Mouse (Mus musculus): ENCODE data around the gene Avl9. TPM values are rescaled to one million over a fixed set of nuclear protein-coding genes. Genes with fewer than 3 reads are reported as not detected.

Avl9 gene
- 4.3 TPM in 2 replicates for polyA plus RNA-seq (2012; rRNA removed)

DNA sequence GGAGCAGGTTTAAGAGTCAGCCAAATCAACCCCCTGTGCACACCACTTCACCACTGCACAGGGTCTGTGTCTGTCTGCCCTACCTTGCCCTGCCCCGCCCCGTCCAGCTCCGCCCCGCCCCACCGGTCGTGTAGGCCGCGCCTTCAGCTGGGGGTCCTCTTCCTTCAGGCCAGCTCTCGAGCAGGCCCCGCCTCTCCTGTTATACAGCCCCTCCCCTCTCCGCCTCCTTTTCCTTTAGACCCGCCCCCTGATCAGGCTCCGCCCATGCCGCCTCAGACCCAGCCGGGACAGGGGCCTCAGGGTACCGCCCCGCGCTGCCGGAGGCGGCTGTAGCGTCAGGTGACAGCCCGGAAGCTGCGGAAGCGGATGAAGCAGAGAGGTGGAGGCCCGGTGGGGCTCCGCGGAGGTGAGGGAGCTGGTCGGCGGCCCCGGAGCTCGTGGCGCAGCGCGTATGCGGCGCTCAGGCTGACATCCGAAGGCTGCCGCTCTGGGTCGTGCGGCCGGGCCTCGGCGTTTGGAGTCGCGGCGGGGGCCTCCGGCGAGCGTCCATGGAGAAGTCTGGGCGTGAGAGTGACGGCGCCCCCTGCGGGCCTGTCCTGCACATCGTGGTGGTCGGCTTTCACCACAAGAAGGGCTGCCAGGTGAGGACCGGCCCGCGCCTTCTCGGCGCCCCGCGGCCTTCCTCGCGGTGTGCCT, at the start of gene Avl9:
Gene Avl9, plus strand, starts transcription at position 326 of the 696 bp plus-strand sequence.
- WGBS, result under 1% methylated on average over 63 of the region's 64 CpGs

DNA sequence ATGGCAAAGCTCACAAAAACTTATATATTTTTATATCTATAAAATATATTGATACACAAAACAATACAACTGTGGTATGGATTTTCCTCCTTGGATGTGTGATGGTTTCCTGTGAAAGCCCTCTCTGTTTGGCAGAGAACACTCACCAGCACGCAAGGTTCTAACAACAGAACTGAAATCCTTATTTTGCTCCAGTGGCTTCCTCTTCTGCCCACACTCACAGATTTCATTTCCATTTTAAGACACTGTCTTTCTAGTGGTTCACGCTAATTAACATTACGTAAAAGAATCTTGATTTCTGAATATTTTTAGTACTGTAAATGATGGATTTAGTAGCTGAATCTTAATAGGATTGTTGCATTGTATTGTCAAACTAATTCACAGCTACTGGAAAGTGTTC, 26.5 kb upstream of the Avl9 start:
- Histone ChIP-seq H3K27ac (ENCODE audit: insufficient read depth, low read depth, low read length) (no peak overlapping the region), H3K36me3 (ENCODE audit: control insufficient read depth, insufficient read depth, low read length) (no peaks in the 10 kb centered on the region), H3K27me3 (ENCODE audit: control insufficient read depth, insufficient read depth, low read length) (no peaks in the 10 kb centered on the region), H3K4me3 (ENCODE audit: low read depth, low read length) (no peak overlapping the region), H3K4me1 (ENCODE audit: control insufficient read depth, insufficient read depth, insufficient read length, low read length) (no peaks in the 10 kb centered on the region)
- TF ChIP-seq POLR2A (IDR thresholded peaks at IDR 0.05; ENCODE audit: low read depth, low read length), result no peak
- WGBS, result 91% methylated on average over 3 of the region's 3 CpGs

More for the DNA sequence above, at the start of gene Avl9:
- Histone ChIP-seq H3K27me3 (ENCODE audit: control insufficient read depth, insufficient read depth, low read length) (no peaks in the 10 kb centered on the region), H3K4me3 (ENCODE audit: low read depth, low read length) (peak within 1 kb of the TSS; percentile 96), H3K4me1 (ENCODE audit: control insufficient read depth, insufficient read depth, insufficient read length, low read length) (peaks cover 4% of the 10 kb centered on the region; the same call in 1 of the 2 replicates), H3K36me3 (ENCODE audit: control insufficient read depth, insufficient read depth, low read length) (no peaks in the 10 kb centered on the region), H3K27ac (ENCODE audit: insufficient read depth, low read depth, low read length) (peak within 1 kb of the TSS; percentile 79)
- TF ChIP-seq POLR2A (IDR thresholded peaks at IDR 0.05; ENCODE audit: low read depth, low read length), result peak; percentile 88
- peak; percentile 55; the same call in 1 of the 2 replicates for TF ChIP-seq CTCF (IDR thresholded peaks at IDR 0.05; ENCODE audit: extremely low read depth, insufficient read length, insufficient replicate concordance, low read depth, low read length)

DNA sequence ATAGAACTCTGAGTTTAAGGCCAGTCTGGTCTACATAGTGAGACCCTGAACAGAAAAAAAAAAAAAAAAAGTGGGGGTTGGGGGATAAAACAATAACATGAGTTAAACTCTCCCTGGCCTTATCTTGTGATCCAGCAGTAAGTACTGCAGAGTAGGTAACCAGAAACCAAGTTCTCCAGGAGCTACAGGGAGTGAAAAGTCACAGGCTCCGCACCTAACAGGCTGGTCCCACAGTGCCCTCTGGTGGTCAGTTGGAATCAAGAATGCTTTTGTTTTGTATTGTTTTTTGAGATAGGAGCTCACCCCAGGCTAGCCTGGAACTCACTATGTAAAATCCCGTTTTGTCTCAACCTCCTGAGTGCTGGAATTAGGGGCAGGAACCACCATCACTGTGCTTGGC, 23.5 kb upstream of the Avl9 start:
- 4% methylated on average over 2 of the region's 2 CpGs for WGBS
- Histone ChIP-seq H3K36me3 (ENCODE audit: control insufficient read depth, insufficient read depth, low read length) (no peaks in the 10 kb centered on the region), H3K4me3 (ENCODE audit: low read depth, low read length) (no peak overlapping the region), H3K27ac (ENCODE audit: insufficient read depth, low read depth, low read length) (no peak overlapping the region), H3K4me1 (ENCODE audit: control insufficient read depth, insufficient read depth, insufficient read length, low read length) (no peaks in the 10 kb centered on the region), H3K27me3 (ENCODE audit: control insufficient read depth, insufficient read depth, low read length) (no peaks in the 10 kb centered on the region)
- TF ChIP-seq POLR2A (IDR thresholded peaks at IDR 0.05; ENCODE audit: low read depth, low read length), result no peak
- peak; percentile 85; the same call in 1 of the 2 replicates for TF ChIP-seq CTCF (IDR thresholded peaks at IDR 0.05; ENCODE audit: extremely low read depth, insufficient read length, insufficient replicate concordance, low read depth, low read length)

DNA sequence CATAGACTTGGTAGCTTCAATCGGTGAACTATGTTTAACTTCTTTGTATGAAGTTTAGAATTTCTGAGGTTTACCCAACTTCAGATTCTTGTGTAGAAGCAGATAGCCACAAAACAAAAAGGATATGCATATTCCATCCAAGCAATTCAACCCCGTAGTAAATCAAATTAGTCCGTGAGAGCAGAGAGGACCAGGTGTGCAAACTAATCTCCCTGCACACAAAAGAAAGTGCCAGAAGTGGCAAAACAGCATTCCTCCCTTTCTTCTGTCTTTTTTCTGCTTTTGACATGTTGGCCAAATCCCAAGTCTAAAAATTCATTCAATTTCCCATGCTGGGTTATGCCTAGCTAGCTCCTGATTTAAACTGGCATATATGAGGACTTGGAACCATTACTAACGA, 22.3 kb upstream of the Avl9 start:
- TF ChIP-seq POLR2A (IDR thresholded peaks at IDR 0.05; ENCODE audit: low read depth, low read length) (no peak), CTCF (IDR thresholded peaks at IDR 0.05; ENCODE audit: extremely low read depth, insufficient read length, insufficient replicate concordance, low read depth, low read length) (no peak)
- no peaks in the 10 kb centered on the region for H3K27me3 ChIP-seq (ENCODE audit: control insufficient read depth, insufficient read depth, low read length)
- H3K27ac ChIP-seq (ENCODE audit: insufficient read depth, low read depth, low read length), result no peak overlapping the region
- 69% methylated on average over 4 of the region's 4 CpGs for WGBS
- no peaks in the 10 kb centered on the region for H3K4me1 ChIP-seq (ENCODE audit: control insufficient read depth, insufficient read depth, insufficient read length, low read length)
- H3K36me3 ChIP-seq (ENCODE audit: control insufficient read depth, insufficient read depth, low read length), result no peaks in the 10 kb centered on the region
- no peak overlapping the region for H3K4me3 ChIP-seq (ENCODE audit: low read depth, low read length)

DNA sequence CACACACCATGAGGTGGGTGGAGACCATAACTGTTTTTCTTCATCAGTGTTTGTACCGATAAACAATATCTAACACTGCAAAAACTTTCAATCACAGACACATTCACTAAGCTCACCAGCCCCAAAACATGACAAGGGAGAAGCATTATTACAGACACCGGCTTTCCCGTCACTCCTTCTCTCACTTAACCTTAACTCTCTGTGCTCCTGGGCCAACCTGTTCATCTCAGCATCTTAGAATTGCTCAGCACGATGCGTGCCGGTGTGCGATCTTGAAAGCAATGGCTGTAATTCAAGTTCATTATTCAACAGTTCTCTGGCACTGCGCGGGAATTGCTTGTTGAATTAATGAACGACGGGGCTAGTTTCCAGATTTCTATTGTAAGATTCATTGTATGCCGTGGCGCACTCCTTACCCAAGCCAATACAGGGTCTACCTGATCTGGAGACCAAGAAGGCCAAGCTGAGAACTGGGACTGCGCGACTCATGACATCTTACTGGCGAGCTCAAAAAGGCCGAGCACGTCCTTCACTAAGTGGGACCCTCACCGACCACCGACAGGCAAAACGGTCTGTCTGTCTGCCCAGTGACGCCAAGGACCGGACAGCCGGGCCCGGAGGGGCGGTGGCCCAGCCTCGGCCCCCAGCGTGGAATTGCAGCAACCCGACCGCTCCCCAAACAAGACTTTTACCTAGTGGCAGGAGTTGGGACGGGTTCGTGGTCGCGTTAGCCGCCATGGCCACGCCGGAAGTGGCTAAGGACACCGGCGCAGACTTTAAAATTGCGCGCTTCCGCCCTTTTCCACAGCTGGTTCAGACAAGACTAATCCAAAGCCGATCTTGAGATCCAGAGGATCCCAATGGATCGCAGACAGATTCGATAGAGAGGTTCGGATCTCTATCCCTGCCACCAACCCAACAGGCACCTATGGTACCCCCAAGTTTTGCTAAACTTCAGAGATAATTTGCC, 10.5 kb upstream of the Avl9 start, which contains the start of gene Lsm5:
Gene Lsm5, minus strand, starts transcription at position 780 of the 970 bp plus-strand sequence.
- Histone ChIP-seq H3K27ac (ENCODE audit: insufficient read depth, low read depth, low read length) (no peak within 1 kb of the TSS), H3K36me3 (ENCODE audit: control insufficient read depth, insufficient read depth, low read length) (peaks cover 3% of the 10 kb centered on the region; the same call in 1 of the 2 replicates), H3K27me3 (ENCODE audit: control insufficient read depth, insufficient read depth, low read length) (no peaks in the 10 kb centered on the region), H3K4me1 (ENCODE audit: control insufficient read depth, insufficient read depth, insufficient read length, low read length) (peaks cover 3% of the 10 kb centered on the region; the same call in 1 of the 2 replicates), H3K4me3 (ENCODE audit: low read depth, low read length) (peak within 1 kb of the TSS; percentile 100)
- under 1% methylated on average over 46 of the region's 46 CpGs for WGBS
- no peak for TF ChIP-seq CTCF (IDR thresholded peaks at IDR 0.05; ENCODE audit: extremely low read depth, insufficient read length, insufficient replicate concordance, low read depth, low read length)
- TF ChIP-seq POLR2A (IDR thresholded peaks at IDR 0.05; ENCODE audit: low read depth, low read length), result no peak

DNA sequence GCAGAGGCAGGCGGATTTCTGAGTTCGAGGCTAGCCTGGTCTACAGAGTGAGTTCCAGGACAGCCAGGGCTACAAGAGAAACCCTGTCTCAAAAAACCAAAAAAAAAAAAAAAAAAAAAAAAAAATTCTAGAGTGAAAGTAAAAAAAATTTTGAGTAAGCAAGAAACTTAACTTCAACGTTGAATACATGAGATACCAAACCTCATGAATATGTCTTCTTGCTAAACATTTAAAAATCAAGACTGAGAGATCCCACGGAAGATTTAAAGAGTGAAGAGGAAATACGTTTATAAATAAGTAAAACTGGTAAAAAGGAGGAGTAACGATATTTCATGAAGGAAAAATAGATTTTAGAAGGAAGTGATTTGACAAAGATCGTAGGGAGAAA, 519 bp upstream of the Avl9 start:
- TF ChIP-seq CTCF (IDR thresholded peaks at IDR 0.05; ENCODE audit: extremely low read depth, insufficient read length, insufficient replicate concordance, low read depth, low read length), result no peak
- no peak for TF ChIP-seq POLR2A (IDR thresholded peaks at IDR 0.05; ENCODE audit: low read depth, low read length)
- peak overlapping the region; percentile 53 for H3K4me3 ChIP-seq (ENCODE audit: low read depth, low read length)
- no peaks in the 10 kb centered on the region for H3K36me3 ChIP-seq (ENCODE audit: control insufficient read depth, insufficient read depth, low read length)
- WGBS, result 23% methylated on average over 7 of the region's 7 CpGs
- peaks cover 4% of the 10 kb centered on the region; the same call in 1 of the 2 replicates for H3K4me1 ChIP-seq (ENCODE audit: control insufficient read depth, insufficient read depth, insufficient read length, low read length)
- H3K27ac ChIP-seq (ENCODE audit: insufficient read depth, low read depth, low read length), result no peak overlapping the region
- no peaks in the 10 kb centered on the region for H3K27me3 ChIP-seq (ENCODE audit: control insufficient read depth, insufficient read depth, low read length)

DNA sequence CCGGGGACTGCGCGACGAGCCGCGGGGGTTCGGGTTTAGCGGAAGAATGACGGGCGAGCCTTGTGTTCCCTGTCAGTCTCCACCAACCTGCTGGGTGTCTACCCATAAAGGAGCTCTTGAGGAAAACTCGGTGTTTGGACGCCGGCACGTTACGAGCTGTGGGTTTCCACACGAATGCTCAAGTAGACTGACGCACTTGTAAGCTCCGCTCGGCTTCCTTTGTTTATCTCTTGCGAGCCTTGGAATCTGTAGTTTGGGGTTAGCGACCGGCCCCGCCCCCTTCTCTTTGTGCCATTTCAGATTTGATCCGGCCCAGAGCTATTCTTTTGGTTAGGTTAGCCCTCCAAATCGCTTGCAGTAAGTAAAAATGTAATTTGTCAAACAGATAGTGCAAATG, 569 bp downstream of the Avl9 start:
- under 1% methylated on average over 25 of the region's 25 CpGs for WGBS
- Histone ChIP-seq H3K36me3 (ENCODE audit: control insufficient read depth, insufficient read depth, low read length) (no peaks in the 10 kb centered on the region), H3K27me3 (ENCODE audit: control insufficient read depth, insufficient read depth, low read length) (no peaks in the 10 kb centered on the region), H3K4me1 (ENCODE audit: control insufficient read depth, insufficient read depth, insufficient read length, low read length) (peaks cover 4% of the 10 kb centered on the region; the same call in 1 of the 2 replicates), H3K27ac (ENCODE audit: insufficient read depth, low read depth, low read length) (peak overlapping the region; percentile 79), H3K4me3 (ENCODE audit: low read depth, low read length) (peak overlapping the region; percentile 96)
- TF ChIP-seq POLR2A (IDR thresholded peaks at IDR 0.05; ENCODE audit: low read depth, low read length) (no peak), CTCF (IDR thresholded peaks at IDR 0.05; ENCODE audit: extremely low read depth, insufficient read length, insufficient replicate concordance, low read depth, low read length) (no peak)

Measured in small intestine, adult 2 months (tissue).